Mouse (Mus musculus) regulatory T cell (primary cell): ENCODE results near the gene Nanp.

ENCODE experiments used
- in situ Hi-C: fragments of 300-600 bp; cut with MboI, MseI; formaldehyde crosslinking; loops from one replicate; pipeline ENCODE4 v1.15.1; 2025; ENCODE audit warnings: high pct_unique_total_duplicates

Gene Nanp

GRCm38 (mm10) chr2:151039232-151039695 lies at the start of gene Nanp, which contains the start of gene Ninl:
TSS of gene Nanp (minus strand) at chr2:151039398.
TSS of gene Ninl (minus strand) at chr2:151039382.
- in situ Hi-C loops: no loop called here

- in situ Hi-C loops: no loop called here
These were observed 17.4 kb upstream of the Nanp start for GRCm38 (mm10) chr2:151056637-151057036.

DNA sequence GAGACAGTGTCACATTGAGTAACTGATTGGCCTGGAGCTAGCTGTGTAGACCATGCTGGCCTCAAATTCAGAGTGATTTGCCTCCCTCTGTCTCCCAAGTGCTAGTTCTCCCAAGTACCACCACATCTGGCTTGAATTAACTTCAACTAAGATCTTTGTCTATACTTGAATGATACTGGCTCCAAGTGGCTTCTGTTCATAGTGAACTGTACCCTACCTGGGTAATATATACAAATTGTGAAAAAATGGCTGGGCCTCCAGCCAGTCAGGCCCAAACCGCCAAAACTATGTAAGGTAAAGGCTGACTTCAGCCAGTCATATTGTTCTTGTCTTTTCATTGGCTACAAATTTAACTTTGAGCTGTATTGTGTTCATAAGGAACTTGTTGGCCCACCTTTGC lies 1.2 kb upstream of the Nanp start:
- in situ Hi-C loops: no loop called here

DNA sequence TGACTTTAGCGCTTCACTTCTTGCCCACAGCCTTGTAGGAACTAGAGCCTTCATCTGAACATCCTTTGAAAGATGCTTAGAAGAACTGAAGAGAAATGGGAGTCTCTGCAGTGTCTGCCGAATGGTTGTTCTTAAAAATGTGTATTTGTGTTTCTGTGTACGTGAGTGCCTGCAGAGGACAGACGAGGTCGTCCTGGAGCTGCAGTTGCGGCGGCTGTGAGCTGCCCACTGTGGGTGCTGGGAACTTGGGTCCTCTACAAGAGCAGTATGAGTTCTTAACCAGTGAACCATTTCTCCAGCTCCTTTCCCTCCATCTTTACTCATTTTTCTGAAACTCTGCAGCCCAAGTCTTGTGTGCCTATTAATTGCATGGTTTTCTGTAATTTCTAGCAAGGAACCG lies 528 bp upstream of the Nanp start:
- in situ Hi-C loops: no loop called here

DNA sequence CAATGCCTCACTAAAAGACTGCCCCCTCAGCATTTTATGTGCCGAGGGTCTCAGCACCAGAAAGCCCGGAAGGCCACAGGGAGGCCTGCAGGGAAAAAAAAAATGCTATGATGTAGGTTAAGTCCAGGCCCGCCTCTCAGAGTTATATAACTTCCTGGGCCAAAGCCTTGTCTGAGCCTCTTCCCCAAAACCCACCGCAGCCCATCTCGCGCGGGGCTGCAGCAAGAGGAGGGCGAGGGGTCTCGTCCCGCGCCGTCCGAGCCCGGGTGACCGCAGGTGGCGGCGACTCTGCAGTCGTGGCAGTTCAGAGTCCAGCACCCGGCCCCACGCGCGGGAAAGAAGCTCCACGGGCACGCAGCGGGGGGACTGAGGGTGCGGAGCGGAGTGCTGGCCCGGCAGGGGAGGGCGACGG lies 381 bp downstream of the Nanp start:
- in situ Hi-C loops: no loop called here

DNA sequence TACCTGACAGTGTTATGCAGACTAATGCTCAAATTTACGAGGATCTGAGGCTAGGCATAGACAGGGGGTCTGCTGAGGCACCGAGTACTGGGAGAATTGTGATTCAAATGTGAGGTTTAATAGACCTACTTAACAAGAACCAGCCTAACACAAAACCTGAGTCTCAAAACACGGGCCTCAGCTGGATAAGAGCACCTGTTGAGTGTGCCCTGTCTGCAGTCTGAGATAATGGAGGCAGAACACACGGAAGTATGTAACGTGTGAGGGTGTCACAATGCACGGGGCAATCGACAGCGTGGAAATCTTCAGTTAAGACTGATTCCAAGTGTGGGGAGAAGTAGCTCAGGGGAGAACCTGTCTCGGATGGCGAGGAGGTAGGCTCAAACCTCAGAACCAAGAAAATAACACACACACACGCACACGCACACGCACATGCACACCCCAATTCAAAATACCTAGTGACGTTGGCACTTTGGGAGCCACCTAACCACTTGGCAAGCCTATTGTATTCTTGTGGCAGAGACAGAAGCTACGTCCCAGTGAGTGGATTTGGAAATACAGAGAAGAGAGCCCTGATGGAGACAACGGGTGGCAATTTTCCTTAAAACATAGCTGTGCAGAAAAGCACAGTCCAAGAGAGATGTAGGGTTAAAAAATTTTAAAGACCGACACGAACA lies 1.2 kb downstream of the Nanp start:
- in situ Hi-C loops: no loop called here

- in situ Hi-C loops: no loop called here
These were observed 1.9 kb downstream of the Nanp start for GRCm38 (mm10) chr2:151037292-151037691.

DNA sequence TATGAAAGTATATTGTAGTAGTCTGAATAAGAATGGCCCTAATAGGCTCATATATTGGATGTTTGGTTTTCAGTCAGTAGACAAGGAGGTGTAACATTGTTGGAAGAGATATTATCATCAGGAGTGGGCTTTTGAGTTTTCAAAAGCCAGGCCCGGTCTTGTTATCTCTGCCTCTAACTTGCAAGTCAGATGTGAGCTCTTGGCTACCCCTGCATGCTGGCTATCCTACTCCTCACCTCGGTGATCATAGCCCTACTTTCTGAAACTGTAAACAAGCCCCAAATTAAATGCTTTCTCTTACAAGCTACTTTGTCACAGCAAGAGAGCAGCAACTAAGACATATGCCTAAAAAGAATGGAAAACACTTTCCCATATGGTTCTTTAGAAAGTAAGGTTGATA lies 2.5 kb downstream of the Nanp start:
- in situ Hi-C loops: no loop called here

- in situ Hi-C loops: no loop called here
These were observed 4.8 kb downstream of the Nanp start for GRCm38 (mm10) chr2:151034435-151034834.

GRCm38 (mm10) chr2:151021158-151021557 lies 18.0 kb downstream of the Nanp start:
- in situ Hi-C loops: no loop called here

DNA sequence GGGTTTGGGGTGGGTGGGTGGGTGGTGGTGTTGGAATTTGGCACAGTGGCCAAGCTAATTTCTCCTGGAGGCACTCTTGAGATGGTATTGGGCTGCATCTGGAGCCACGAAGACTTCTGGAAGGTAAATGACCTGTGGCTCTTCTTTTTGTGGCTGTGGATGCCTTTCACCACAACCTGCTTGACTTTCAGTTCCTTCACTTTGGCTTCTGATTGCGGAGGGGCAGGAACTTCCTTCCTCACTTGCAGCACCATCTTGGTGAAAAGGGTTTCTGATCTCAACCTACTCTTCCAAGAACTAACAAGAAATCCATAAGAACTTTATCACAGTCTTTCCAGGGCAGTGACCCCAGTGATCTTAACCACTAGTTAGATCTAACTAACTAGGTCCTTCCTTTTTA lies 23.9 kb downstream of the Nanp start:
- in situ Hi-C loops: no loop called here

DNA sequence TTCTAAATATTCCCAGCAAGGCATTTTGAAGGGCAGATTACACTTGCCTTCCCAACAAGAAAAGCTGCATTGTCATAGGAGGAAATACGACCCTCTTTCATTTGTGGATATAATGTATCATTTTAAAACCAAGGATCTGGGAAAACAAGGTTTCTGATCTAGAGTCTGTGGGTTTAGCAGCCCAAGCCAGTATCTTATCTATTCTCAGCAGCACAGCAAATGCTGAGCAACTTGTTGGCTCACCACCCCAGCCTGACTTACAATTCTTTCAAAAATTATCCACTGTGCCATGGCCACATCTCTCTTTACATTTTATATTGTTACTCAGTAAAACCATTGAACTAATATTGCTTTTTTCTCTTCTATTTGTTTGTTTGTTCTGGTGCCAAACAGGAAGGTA lies 27.9 kb downstream of the Nanp start:
- in situ Hi-C loops: no loop called here

DNA sequence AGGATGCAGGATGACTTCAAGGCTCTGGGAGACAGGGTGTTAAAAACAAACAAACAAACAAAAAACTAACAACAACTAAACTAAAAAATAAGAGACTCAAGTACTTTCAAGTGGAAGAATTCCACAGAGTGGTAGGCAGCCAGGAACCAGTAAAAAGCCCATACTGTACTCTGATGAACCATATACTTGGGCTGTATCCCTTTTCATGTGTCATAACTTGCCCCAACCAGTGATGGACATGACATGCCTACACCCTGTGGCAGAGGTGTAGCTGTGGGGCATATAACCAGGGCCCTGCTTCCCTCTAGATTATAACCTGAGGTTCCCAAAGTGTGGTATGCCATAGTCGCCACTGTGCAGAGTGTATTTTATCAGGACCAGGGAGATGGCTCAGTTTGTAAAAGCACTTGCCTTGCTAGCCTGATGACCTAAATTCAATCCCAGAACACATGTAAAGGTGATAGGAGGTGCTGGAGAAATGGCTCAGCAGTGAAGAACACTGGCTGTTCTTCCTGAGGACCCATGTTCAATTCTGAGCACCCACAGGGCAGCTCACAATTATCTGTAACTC lies 29.6 kb downstream of the Nanp start:
- in situ Hi-C loops: loop anchor here (10.0 kb wide), 1 partner anchor 215 kb away; no protein-coding TSS in a partner anchor

GRCm38 (mm10) chr2:151008939-151009509 lies 30.2 kb downstream of the Nanp start:
- in situ Hi-C loops: loop anchor here (10.0 kb wide), 1 partner anchor 214 kb away; no protein-coding TSS in a partner anchor

- in situ Hi-C loops: loop anchor here (10.0 kb wide), 1 partner anchor 214 kb away; no protein-coding TSS in a partner anchor
These were observed 30.7 kb downstream of the Nanp start for GRCm38 (mm10) chr2:151008517-151008932.

DNA sequence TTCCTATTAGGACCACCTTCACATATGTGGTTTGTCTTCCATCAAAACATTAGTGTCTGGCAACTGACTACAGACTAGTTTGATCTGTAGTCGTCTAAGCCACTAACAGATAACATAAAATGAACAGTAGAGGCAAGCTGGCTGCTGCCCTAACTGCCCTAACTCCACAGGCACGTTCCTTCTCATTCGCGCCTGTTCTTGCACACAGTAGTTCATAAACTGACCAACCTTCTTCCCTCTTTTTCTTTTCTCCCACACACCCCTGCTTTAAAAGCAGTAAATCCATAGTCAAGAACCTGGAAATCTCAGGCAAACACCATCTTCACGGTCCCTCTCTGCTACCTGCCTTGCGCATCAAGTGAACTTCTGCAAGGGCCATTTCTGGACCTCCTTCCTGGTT lies 31.2 kb downstream of the Nanp start:
- in situ Hi-C loops: loop anchor here (10.0 kb wide), 1 partner anchor 213 kb away; no protein-coding TSS in a partner anchor

- in situ Hi-C loops: loop anchor here (10.0 kb wide), 1 partner anchor 212 kb away; no protein-coding TSS in a partner anchor
These were observed 32.8 kb downstream of the Nanp start for GRCm38 (mm10) chr2:151006281-151006945.

DNA sequence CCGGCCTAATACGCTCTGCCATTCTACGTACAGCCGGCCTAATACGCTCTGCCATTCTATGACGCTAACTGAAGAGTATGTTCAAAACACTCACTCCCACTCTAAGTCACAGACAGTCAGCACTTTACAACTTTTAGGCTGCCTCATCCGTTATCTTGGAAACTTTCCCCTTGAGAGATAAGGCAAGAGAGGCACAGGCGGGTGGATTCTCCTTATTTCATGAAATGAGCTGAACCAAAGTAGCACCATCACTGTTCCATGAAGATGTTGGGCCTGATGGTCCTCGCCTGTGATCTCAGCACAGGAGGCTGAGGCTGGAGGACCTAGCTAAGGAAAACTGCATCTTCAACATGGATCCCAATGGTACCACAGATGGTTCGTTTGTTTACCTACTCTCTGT lies 34.8 kb downstream of the Nanp start:
- in situ Hi-C loops: loop anchor here (10.0 kb wide), 1 partner anchor 210 kb away; no protein-coding TSS in a partner anchor

- in situ Hi-C loops: loop anchor here (10.0 kb wide), 1 partner anchor 209 kb away; no protein-coding TSS in a partner anchor
These were observed 35.4 kb downstream of the Nanp start for GRCm38 (mm10) chr2:151003796-151004195.

GRCm38 (mm10) chr2:151001619-151002175 lies 37.5 kb downstream of the Nanp start:
- in situ Hi-C loops: loop anchor here (10.0 kb wide), 1 partner anchor 207 kb away; no protein-coding TSS in a partner anchor

- in situ Hi-C loops: loop anchor here (10.0 kb wide), 1 partner anchor 206 kb away; no protein-coding TSS in a partner anchor
These were observed 38.6 kb downstream of the Nanp start for GRCm38 (mm10) chr2:151000402-151001178.
